Mouse (Mus musculus) ovary, postnatal 14 days (tissue): Measurements from ENCODE around the gene Flcn.

Experiments used
- DNase-seq: peaks from one replicate; pipeline ENCODE4 v3.0.0; 2022; ENCODE audit warnings: low spot score

The Flcn gene

DNA sequence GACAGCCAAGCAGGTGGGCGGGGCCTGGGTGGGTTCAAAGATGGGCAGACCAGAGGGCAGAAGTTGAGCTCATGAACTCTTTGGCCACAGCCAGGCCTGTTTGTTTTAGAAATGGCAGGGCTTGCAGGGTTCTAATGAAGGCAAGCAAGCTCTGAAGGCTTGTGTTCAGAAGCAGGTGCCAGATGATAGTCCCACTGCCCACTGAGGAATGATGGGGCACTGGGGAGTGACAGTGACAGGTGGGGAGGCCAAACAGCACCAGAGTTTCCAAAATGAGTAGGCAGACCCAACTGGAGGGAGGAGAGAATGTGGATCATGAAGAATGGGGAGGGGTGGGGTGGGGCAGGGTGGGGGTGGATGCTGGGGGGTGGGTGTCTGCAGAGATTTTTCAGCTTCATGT, 4.6 kb downstream of the Flcn start:
- no peak for DNase-seq

DNA sequence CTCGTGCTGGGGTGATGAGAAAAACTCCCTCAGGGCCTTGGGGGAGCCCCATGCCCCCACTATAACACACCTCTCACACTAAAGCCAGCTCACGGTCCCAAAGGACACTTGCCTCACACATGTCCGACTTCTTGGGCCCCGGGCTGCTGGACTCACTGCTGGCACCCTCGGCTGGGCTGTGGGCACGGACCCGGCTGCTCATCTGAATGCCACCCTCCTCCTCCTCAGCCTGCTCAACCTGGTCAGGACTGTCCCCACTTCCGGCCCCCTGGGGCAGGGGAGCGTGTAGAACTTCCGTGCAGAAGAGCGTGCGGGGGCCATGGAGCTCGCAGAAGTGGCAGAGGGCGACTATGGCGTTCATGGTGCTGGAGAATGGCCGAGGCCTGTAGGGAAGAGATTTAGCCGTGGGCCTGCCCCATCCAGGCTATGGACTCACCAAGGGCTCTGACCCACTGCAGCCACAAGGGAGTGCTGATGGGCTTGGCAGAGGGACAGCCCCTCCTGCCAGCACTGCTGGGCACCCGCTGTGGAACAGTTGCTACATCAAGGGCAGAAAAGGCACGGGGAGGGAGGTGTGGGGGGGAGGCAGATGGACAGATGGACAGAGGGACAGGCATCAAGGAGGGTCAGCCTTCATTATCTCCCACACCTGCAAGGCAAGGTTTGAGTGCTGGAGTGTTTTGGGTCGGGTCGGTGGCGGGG, 5.3 kb downstream of the Flcn start:
- no peak for DNase-seq

DNA sequence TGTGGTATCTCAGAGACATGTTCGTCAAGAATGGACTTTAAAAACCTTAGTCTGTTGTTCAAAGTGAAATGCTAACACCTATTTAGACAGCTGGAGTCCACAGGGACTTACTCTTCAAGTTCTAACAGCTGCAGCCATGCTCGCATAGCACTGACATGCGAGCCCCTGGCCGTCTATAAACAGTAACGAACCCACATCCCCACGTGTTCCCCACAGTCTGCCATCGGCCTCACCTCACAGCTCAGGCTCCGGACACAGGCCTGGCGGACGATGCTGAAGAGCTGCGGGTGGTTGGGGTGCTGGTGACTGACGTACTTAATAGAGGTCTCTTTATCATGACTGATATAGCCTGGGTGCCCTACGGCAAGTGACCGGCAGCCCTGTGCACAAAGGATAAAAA, 6.3 kb downstream of the Flcn start:
- DNase-seq: no peak

DNA sequence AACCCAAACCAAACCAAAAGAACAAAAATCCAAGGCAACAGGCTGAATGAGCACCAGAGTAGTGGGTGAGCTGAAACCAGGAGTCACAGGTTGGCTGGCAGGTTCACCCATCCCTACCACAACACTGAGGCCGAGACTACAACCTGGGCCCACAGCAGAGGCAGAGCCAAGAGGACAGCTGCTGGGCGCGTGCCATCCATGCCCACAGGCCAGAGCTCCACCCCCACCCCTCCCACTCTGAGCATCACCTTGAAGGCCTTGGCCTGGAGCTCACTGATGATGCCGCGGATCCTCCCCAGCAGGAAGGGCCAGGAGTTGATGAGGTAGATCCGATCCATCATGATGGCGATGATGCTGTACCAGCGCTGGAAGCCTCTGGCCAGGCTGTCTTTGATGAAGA, 7.9 kb downstream of the Flcn start:
- DNase-seq: no peak

DNA sequence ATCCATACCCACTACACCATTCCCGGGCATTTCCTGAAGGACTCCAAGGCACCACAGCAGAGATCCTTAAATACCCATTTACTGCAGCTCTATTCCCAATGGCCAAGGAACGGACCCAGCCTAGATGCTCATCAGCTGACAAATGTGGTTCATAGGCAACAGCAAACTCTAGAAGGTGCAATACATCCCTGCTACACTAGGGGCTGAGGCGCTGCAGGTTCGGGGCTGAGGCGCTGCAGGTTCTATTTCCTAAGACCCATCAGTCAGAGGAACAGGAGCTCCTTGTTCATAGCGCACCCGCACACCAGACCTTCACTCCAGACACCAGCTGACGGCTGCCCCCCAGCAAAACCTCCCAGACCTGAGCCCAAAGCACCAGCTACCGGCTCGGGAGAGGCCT, 9.4 kb downstream of the Flcn start:
- no peak for DNase-seq

DNA sequence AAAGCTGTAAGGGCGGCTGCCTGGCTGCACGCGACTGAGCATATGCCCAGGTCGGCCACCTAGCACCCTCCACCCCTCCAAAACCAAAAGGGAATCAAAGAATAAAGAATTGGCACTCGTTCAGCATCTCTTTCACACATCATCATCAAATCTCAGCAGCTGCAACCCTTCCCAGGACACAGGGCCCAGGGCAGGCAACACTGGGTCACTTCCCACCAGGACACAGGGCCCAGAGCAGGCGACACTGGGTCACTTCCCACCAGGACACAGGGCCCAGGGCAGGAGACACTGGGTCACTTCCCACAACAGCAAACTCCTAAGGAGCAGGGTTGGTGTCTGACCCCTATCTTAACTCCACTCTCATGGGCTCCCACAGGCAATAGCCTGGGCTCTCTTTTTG, 16.4 kb downstream of the Flcn start:
- no peak for DNase-seq

DNA sequence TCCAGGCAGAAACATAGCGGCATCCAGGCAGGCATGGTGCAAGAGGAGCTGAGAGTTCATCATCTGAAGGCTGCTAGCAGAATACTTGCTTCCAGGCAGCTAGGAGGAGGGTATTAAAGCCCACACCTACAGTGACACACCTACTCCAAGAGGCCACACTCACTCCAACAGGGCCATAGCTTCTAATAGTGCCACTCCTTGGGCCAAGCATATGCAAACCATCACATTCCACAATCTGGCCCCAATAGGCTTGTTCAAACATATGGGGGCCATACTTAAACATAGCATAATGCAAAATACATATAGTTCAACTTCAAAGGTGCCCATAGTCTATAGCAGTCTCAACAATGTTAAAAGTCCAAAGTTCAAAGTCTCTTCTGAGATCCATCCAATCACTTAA, 20.5 kb downstream of the Flcn start:
- no peak for DNase-seq

DNA sequence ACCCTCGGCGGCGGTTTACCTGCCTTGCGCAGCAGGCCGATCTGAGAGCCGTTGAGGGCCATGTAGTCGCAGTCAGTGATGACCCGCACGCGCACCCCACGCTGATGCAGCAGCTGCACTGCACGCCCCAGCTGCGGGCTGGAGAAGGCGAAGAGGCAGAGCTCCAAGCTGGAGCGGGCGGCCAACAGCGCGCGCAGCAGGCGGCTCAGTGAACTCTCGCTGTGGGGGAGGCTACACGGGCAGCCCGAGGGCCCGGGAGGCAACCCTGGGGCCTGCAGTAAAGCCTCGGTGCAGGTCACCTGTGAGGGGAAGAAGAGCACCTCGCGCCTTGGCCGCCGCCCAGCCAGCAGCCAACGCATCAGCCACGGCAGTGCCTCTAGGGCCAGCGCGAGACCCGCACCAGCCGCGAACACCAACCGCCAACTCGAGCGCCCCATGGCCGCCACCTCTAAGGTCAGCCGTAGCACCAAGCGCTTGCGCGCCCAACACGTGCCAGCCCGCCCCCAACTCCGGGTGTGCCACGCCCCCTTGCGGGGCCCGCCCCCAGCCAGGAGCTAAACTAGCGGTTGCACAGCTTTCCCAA, 22.5 kb downstream of the Flcn start, which contains the start of gene Pld6:
Gene Pld6, minus strand, starts transcription at position 447 of the 583 bp plus-strand sequence.
- DNase-seq: peak; percentile 39

DNA sequence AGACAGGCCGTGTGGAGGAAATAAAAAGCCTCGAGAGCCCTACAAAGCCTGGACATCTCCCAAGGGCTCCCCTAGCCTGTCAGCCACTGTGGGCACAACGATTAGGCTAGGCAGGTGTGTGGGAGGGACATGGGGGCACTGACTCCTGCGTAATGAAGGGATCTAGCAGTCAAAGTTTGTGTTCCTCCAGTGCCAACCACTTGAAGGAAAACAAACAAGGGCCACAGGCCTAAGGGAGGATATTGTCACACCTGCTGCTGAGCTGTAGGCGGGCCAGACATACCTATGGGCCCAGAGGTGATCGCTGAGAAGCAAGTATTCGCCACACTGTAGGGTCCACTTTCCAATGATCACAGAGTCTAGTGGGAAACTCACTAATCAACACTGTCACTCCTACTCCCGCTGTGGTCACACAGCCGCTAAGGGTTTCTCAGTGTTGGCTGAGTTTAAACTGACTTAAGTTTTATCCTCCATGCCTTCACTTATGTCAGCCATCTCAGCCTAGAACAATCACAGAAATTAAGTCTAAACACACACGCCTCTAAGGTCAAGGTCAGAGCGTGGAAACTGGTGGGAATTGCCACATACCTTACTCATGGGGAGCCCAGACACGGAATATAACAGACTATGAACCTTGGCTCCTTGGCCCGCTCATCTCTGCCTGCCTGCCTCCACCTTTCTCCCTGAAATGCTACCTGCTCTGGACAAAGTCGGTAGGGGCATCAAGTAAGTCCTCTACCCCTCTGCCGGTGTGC, 23.2 kb downstream of the Flcn start:
- DNase-seq: no peak

DNA sequence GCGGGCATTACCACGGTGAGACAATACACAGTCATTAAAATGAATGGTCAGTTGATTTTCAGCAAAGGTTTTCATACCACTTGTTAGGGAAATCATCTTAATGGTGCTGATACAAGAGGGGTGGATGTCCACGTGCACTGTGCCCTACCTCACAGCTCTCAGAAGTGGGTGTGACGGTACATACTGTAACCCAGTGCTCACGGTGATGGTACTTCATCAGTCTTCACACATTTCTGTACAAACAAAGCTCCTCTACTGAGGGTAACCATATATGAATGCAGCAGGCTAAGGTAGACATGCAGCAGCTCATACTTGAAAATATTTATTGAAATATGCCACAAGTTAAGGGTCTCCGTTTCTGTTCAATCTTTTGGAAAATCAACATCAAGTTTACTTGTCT, 26.2 kb downstream of the Flcn start:
- no peak for DNase-seq

DNA sequence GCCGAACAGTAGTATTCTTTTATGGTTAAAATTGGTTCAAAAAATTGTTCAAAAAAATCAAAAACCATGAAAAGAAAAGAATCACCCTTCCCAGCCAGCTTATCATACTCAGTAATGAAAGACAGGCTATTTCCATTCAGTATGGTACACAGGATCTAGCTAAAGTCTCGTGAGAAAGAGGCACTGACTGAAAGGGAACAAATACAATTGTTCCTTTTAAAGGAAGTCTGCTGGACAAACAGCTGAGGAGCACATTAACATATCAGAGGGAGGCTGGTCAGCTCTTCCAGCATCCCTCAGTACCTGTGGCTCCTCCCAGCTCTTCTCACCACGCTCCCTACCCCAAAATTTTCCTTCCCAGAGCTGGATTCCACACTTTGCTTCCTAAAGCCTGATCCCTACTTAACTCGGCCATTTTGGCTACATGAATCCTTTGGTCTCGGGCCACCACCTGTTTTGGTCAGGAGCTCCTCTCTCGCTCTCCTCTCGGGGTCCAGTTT, 27.7 kb downstream of the Flcn start:
- DNase-seq: no peak

DNA sequence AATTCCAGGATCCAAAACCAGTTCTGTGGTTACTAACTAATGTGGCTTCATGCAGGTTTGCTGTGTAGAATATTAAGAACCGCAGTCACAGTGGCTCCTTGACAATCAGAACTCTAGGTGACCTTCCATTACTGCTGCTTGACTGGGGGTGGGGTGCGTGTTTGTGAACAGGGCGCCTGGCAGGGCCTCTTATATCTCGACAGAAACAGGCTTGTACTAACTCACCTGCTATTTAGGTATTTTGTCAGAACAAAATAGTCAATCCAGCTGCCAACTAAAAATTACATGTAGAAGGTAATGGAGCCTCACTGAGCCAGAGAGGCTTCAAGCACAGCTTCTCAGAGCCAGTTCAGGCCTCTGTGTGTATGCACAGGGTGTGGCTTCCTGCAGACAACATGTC, 29.6 kb downstream of the Flcn start:
- DNase-seq: no peak

DNA sequence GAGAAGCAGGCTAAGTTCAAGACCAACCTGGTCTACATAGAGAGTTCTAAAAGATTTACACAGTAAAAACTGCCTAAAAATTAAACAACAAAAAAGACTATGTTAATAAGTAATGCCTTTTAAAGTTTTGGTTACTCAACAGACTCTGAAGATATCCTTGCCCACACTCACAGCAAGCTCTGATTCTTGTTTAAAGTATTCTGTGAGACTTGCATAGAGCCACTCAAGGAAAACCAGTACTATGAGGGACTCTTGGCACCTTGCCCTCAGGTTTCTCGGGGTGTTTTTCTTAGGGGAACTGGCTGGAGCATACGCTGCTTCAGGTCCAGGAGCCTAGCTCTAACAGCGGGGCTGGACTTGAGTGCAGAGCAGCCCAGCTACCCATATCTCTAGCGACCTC, 30.4 kb downstream of the Flcn start:
- DNase-seq: no peak

DNA sequence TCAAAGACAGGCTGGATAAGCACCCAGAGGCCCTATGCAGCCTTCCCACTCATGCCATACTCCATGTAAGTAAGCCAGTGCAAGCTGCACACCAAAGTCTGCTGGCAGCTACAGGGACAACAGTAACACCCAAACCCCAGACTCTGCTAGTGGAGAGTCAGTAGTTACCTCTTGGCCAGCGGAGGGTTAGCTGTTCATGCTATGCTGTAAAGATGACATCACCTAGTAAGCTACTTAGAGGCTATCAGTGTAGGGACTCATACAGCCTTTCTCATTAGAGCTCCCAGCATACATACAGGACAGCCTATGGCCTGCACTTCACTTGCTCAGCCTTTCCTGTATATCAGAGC, 31.0 kb downstream of the Flcn start:
- DNase-seq: no peak

DNA sequence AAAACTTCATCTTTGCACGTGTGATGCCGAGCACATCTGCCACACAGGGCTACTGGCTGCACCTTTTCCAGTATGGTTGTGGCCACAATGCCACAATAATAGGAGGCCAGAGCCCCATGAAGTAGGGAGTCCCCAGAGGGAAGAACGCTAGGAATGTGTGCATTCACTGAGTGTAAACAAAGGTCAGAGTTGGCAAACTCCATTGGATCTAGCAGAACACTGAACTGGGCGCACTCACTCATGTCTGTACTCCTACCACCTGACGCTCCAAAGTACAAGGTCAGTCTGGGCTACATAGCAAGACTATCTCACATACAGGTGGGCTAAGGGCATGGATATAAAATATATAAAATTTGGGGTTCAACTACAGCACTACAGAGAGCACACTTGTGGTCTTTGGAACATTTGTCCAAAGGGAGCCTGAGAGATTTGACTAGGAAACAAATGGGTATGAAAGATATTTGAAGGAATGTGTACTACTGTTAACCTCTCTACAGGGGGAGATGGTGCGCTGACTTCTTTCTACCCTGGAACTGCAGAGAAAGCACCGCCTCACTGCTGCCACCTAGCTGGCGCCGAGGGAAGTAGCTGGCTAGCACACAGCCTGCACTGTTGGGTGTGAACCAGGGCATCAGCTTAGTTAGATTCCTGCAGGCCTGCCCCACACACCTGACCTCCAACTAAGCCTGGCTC, 31.5 kb downstream of the Flcn start:
- peak; percentile 74 for DNase-seq

DNA sequence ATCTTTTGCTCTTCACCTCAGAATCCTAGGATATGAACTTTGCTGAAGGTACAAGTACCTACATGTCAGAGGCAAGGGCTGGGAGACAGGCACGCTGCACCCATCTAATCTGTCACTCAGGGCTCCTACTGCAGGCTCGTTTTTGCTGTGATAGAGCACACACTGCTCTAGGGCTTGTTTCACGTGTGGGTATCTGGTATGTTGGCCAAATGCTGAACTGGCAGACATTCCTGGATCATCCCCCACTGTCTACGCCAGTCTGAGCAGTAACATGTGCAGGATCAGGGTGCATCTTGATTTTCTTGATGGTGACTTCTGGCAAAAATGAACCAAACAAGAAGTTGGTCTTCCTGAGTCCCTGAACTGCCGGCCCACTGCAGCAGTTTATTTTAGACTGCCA, 32.6 kb downstream of the Flcn start:
- no peak for DNase-seq

DNA sequence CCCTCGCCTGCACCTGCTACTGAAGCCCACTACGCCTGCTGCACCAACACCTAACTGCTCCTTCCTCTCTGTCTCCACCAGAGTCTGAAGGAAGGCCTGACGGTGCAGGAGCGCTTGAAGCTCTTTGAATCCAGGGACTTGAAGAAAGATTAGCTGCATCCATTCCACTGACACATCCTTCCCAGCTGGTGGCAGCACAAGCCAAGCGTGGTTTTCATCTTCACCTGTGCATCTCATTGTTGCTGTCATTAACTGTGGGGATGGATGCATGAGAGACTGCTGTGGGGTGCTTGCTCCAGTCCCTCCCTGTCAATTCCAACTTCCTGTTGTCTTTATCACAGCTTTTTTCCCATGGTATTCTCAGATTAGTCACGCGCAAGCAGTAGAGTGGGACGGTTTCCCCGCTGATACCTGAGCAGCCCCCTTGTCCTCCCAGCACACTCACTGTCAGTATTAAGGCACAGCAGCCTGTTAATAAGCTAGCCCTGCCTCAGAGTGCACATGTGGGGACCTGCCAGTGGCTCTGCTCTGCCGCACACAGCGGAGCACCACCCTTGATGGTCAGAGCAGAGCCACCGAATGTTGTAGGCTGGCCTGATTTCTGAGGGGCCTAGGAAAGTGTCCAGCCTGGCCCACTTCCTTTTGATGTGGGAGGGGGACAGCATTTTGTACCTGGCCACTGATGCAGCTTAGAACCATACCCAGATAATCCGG, 34.2 kb downstream of the Flcn start:
- DNase-seq: no peak

DNA sequence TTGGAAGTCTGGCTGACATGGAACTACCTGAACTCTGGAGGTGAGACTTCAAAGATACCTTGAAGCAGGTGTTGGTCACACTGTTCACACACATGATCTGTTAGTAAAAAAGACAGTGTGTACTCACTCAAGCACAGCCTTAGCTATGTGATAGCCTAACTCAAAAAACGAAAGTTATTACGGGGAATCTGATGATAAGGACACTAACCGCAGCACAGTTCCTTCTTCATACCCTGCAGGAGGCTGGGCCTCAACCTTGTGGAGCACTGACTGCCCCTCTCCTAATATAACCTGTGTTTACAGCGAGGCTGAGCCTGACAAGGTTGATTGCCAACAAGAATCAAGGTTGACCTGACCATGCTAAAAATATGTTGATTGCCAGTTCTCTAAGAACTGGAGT, 35.3 kb downstream of the Flcn start:
- no peak for DNase-seq

DNA sequence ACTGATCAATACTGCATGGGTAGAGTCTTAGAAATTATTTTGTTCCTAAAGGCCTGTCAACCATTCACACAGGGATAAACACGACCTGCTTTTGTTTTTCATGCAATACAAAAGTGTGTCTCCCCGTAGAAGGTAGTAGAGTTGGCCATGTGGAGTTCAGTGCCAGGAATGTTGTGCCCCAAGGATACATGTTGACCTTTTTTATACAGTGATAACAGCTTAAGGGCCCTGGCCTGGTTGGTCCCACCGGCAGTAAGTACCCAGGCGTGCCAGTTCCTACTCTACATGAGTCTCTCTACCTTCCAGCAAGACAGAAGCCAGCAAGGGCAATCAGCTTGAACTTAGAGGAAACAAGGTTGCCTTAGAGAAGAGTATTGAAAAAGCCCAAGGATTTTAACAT, 36.9 kb downstream of the Flcn start:
- no peak for DNase-seq

DNA sequence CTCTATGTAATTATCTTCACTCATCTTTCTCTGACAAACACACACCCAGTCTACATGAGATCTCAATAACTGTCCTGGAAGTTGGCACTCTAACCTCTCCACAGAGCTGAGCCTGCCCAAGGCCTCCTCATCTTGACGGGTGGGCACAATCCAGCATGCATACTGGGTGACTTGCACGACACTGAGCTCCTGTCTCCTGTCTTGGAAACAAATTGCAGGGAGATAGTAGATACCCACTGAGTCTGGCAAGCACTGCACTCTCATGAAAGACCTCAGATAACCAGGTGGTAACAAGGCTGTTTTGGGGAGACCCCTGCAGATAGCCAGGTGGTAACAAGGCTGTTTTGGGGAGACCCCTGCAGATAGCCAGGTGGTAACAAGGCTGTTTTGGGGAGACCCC, 37.5 kb downstream of the Flcn start:
- no peak for DNase-seq

DNA sequence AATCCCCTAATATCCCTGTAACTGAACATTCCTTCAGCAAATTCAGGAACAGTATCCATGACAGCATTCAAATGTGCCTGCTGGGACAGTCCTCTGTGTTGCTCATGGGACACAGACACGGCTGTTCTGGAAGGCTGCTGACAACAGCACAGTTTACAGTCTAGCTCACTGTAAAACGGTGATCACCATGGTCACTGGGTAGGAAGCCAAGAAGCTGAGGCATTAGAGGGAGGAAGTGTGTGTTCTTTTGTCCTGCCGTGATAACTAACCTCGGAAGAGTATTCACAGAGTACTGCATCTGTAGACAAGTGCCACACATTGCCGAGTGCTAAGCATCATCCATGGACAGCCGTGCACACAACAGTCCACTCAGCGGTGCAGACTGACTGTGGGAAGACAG, 39.1 kb downstream of the Flcn start:
- no peak for DNase-seq

DNA sequence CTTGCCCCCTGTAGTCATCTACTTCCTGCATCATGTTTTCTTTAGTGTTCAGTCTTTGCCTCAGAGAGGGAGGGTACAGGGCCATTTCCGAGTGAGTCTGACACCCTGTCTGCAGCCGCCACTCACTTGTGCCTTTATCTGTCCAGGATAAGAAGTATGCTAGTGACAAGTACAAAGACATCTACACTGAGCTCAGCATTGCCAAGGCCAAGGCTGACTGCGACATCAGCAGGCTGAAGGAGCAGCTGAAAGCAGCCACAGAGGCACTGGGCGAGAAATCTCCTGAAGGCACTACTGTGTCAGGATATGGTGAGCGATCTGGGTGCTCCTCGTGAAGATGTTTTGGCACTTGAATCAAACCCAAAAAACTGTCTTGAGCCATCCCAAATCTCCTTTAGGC, 40.1 kb downstream of the Flcn start:
- DNase-seq: no peak
